Mouse (Mus musculus) neutrophil, adult 59 days (primary cell): Measurements from ENCODE around the gene Gm10295. TPM values are rescaled to one million over a fixed set of nuclear protein-coding genes. Genes with fewer than 3 reads are reported as not detected.

Source experiments
- total RNA-seq, 2 experiments: library from RNA; stranded (reverse); gene quantifications; 1 replicate in 1 of 2; 2 replicates in 1 of 2; pipeline ENCODE4 v1.2.4; 2023

The Gm10295 gene
- not detected for total RNA-seq

GRCm38 (mm10) chr7:71351364-71351763 is at the start of gene Gm10295:
Gm10295 (minus strand) TSS chr7:71351485.

